Mouse (Mus musculus): ENCODE measurements around the gene Bbx.

GRCm38 (mm10) chr16:50311588-50311987 lies 120.6 kb downstream of the Bbx start:
- TF ChIP-seq CTCF (IDR thresholded peaks at IDR 0.05; ENCODE audit: borderline replicate concordance, extremely low read depth, insufficient read depth, insufficient read length) = no peak
- TF ChIP-seq POLR2A (IDR thresholded peaks at IDR 0.05; ENCODE audit: borderline replicate concordance, extremely low read depth, insufficient read depth, insufficient read length, poor library complexity, severe bottlenecking) = no peak
